Mouse (Mus musculus) embryonic facial prominence, embryonic 14.5 days (tissue): ENCODE measurements around the gene Nedd4. TPM values are rescaled to one million over a fixed set of nuclear protein-coding genes. Genes with fewer than 3 reads are reported as not detected.
"Not testable (repeated sequence)": the region's sequence is repeated elsewhere in the genome, so short reads cannot be mapped to it uniquely, and the experiment has no call there.

Experiments used
- ATAC-seq: fragments of 200-750 bp; cut with Nextera tagmentation; 2 replicates; pipeline ENCODE4 v1.8.0; 2017; ENCODE audit warnings: low read depth, moderate number of reproducible peaks, moderate TSS enrichment
- DNase-seq: peaks from one replicate; pipeline ENCODE4 v3.0.0-alpha.2; 2015; ENCODE audit warnings: low spot score
- H3K27ac ChIP-seq: fragments of 300-500 bp; sonication (generic); replicated peaks from 2 replicates; pipeline ENCODE4 v1.5.1; 2014; ENCODE audit warnings: low read depth, mild to moderate bottlenecking, low read length, moderate library complexity
- H3K27me3 ChIP-seq: fragments of 300-500 bp; sonication (generic); replicated peaks from 2 replicates; pipeline ENCODE4 v1.6.1; 2014; ENCODE audit warnings: low read length; ENCODE audit not compliant: control insufficient read depth, insufficient read depth
- H3K36me3 ChIP-seq: fragments of 300-500 bp; sonication (generic); 2 replicates; pipeline ENCODE4 v1.6.1; 2014; ENCODE audit warnings: low read length, mixed read lengths; ENCODE audit not compliant: control insufficient read depth, insufficient read depth
- H3K4me1 ChIP-seq: fragments of 300-500 bp; sonication (generic); 2 replicates; pipeline ENCODE4 v1.6.1; 2014; ENCODE audit warnings: antibody characterized with exemption, low read length; ENCODE audit not compliant: control insufficient read depth, insufficient read depth
- H3K4me2 ChIP-seq: fragments of 300-500 bp; sonication (generic); 2 replicates; pipeline ENCODE4 v1.6.1; 2014; ENCODE audit warnings: low read depth, mild to moderate bottlenecking, low read length, moderate library complexity, mixed read lengths
- H3K4me3 ChIP-seq: fragments of 300-500 bp; sonication (generic); 2 replicates; pipeline ENCODE4 v1.5.1; 2014; ENCODE audit warnings: low read depth, mild to moderate bottlenecking, low read length
- H3K9ac ChIP-seq: fragments of 300-500 bp; sonication (generic); 2 replicates; pipeline ENCODE4 v1.6.1; 2014; ENCODE audit warnings: low read depth, mild to moderate bottlenecking, low read length, moderate library complexity, mixed read lengths
- H3K9me3 ChIP-seq: fragments of 300-500 bp; sonication (generic); 2 replicates; pipeline ENCODE4 v1.6.1; 2016; ENCODE audit warnings: low read length; ENCODE audit not compliant: control insufficient read depth
- WGBS: fragments of 180-500 bp; shearing (Covaris S2); extraction: QIAGEN DNeasy Blood & Tissue Kit; methylation state at CpG from one replicate; pipeline ENCODE4 v1.1.7; 2014; 5-methylcytosine and 5-hydroxymethylcytosine counted together
- polyA plus RNA-seq: library from polyadenylated mRNA; unstranded; fragments of >200 nt; fragmentation: Nextera tagmentation; extraction: Ambion mirVana; gene quantifications from 2 replicates; pipeline ENCODE4 v1.2.1, GENCODE M21; 2014

The Nedd4 gene
- polyA plus RNA-seq, 1 experiment from 2014 or later, result 649 TPM

- no peak for DNase-seq
- no peaks in the 10 kb centered on the region for H3K9me3 ChIP-seq
- peak overlapping the region; percentile 31; the same call in 1 of the 2 replicates for H3K9ac ChIP-seq
- peaks cover 30% of the 10 kb centered on the region for H3K4me1 ChIP-seq
- H3K4me3 ChIP-seq, result peak overlapping the region; percentile 99
- H3K36me3 ChIP-seq, result peaks cover 57% of the 10 kb centered on the region
- ATAC-seq, result no peak
- no peak overlapping the region for H3K27ac ChIP-seq
- 36% methylated on average over 7 of the region's 7 CpGs for WGBS
- H3K4me2 ChIP-seq, result peak overlapping the region; percentile 94
- H3K27me3 ChIP-seq, result no peaks in the 10 kb centered on the region
Measured at GRCm38 (mm10) chr9:72665517-72665916, 3.4 kb downstream of the Nedd4 start.

GRCm38 (mm10) chr9:72666352-72667021 is 4.3 kb downstream of the Nedd4 start:
- not testable (repeated sequence) for H3K9me3 ChIP-seq, H3K9ac ChIP-seq, H3K27me3 ChIP-seq, H3K27ac ChIP-seq, DNase-seq, ATAC-seq
- 0 out of 2 replicates have a peak overlapping the region, but pooled peaks have one; percentile 94 for H3K4me2 ChIP-seq
- whole genome bisulfite sequencing, result 73% methylated on average over 6 of the region's 8 CpGs
- H3K4me3 ChIP-seq, result 0 out of 2 replicates have a peak overlapping the region, but pooled peaks have one; percentile 1
- peaks cover 64% of the 10 kb centered on the region for H3K36me3 ChIP-seq
- H3K4me1 ChIP-seq, result peaks cover 25% of the 10 kb centered on the region

- WGBS, result 71% methylated on average over 3 of the region's 3 CpGs
- Histone ChIP-seq H3K9ac (no peak overlapping the region), H3K27ac (no peak overlapping the region), H3K4me3 (no peak overlapping the region), H3K4me1 (peaks cover 25% of the 10 kb centered on the region), H3K4me2 (no peak overlapping the region), H3K36me3 (peaks cover 69% of the 10 kb centered on the region), H3K27me3 (no peaks in the 10 kb centered on the region), H3K9me3 (no peaks in the 10 kb centered on the region)
- ATAC-seq (no peak), DNase-seq (no peak)
Measured at GRCm38 (mm10) chr9:72667126-72667525, 5.0 kb downstream of the Nedd4 start.

- H3K4me3 ChIP-seq, result no peak overlapping the region
- H3K9me3 ChIP-seq, result no peaks in the 10 kb centered on the region
- H3K4me1 ChIP-seq, result peaks cover 22% of the 10 kb centered on the region
- no peak for DNase-seq
- 78% methylated on average over 7 of the region's 7 CpGs for WGBS
- H3K36me3 ChIP-seq, result peaks cover 87% of the 10 kb centered on the region
- H3K27me3 ChIP-seq, result no peaks in the 10 kb centered on the region
- no peak overlapping the region for H3K9ac ChIP-seq
- no peak for ATAC-seq
- H3K27ac ChIP-seq, result no peak overlapping the region
- no peak overlapping the region for H3K4me2 ChIP-seq
Measured at GRCm38 (mm10) chr9:72669383-72669782, 7.2 kb downstream of the Nedd4 start.

GRCm38 (mm10) chr9:72672361-72672760 is 10.2 kb downstream of the Nedd4 start:
- H3K27ac ChIP-seq, result no peak overlapping the region
- peaks cover 88% of the 10 kb centered on the region for H3K36me3 ChIP-seq
- no peak overlapping the region for H3K9ac ChIP-seq
- H3K4me2 ChIP-seq, result no peak overlapping the region
- no peaks in the 10 kb centered on the region for H3K9me3 ChIP-seq
- DNase-seq, result peak; percentile 83
- no peak for ATAC-seq
- no peaks in the 10 kb centered on the region for H3K27me3 ChIP-seq
- no peak overlapping the region for H3K4me3 ChIP-seq
- WGBS, result 38% methylated on average over 2 of the region's 2 CpGs
- H3K4me1 ChIP-seq, result peaks cover 10% of the 10 kb centered on the region

- H3K9ac ChIP-seq, result no peak overlapping the region
- H3K4me1 ChIP-seq, result no peaks in the 10 kb centered on the region
- H3K27ac ChIP-seq, result no peak overlapping the region
- no peak for ATAC-seq
- no peak overlapping the region for H3K4me3 ChIP-seq
- H3K9me3 ChIP-seq, result no peaks in the 10 kb centered on the region
- H3K36me3 ChIP-seq, result peaks cover 91% of the 10 kb centered on the region
- H3K27me3 ChIP-seq, result no peaks in the 10 kb centered on the region
- no peak for DNase-seq
- 91% methylated on average over 6 of the region's 6 CpGs for WGBS
- no peak overlapping the region for H3K4me2 ChIP-seq
Measured at GRCm38 (mm10) chr9:72674957-72675744, 13.0 kb downstream of the Nedd4 start.

GRCm38 (mm10) chr9:72675745-72676200 is 13.6 kb downstream of the Nedd4 start:
- ATAC-seq, result no peak
- peaks cover 88% of the 10 kb centered on the region for H3K36me3 ChIP-seq
- no peak overlapping the region for H3K4me2 ChIP-seq
- no peak overlapping the region for H3K9ac ChIP-seq
- no peak overlapping the region for H3K4me3 ChIP-seq
- no peak for DNase-seq
- H3K27me3 ChIP-seq, result no peaks in the 10 kb centered on the region
- WGBS, result 86% methylated on average over 3 of the region's 3 CpGs
- H3K4me1 ChIP-seq, result no peaks in the 10 kb centered on the region
- H3K27ac ChIP-seq, result no peak overlapping the region
- H3K9me3 ChIP-seq, result no peaks in the 10 kb centered on the region

- H3K36me3 ChIP-seq, result peaks cover 90% of the 10 kb centered on the region
- WGBS, result 94% methylated on average over 5 of the region's 5 CpGs
- H3K9ac ChIP-seq, result no peak overlapping the region
- H3K4me3 ChIP-seq, result no peak overlapping the region
- no peak for ATAC-seq
- no peak for DNase-seq
- H3K27ac ChIP-seq, result no peak overlapping the region
- H3K4me1 ChIP-seq, result no peaks in the 10 kb centered on the region
- no peaks in the 10 kb centered on the region for H3K27me3 ChIP-seq
- H3K4me2 ChIP-seq, result no peak overlapping the region
- H3K9me3 ChIP-seq, result no peaks in the 10 kb centered on the region
Measured at GRCm38 (mm10) chr9:72677659-72678058, 15.5 kb downstream of the Nedd4 start.
